Mouse (Mus musculus) heart, embryonic 10.5 days (tissue): ENCODE measurements around the gene D630045J12Rik. TPM values are rescaled to one million over a fixed set of nuclear protein-coding genes. Genes with fewer than 3 reads are reported as not detected.
A peak's percentile ranks its signal among the peaks of the same experiment; 100 is the strongest.

Source experiments
- DNase-seq: peaks from one replicate; pipeline ENCODE4 v3.0.0-alpha.2; 2017; ENCODE audit warnings: low spot score
- H3K27ac ChIP-seq: fragments of 300-500 bp; sonication (generic); 2 replicates; pipeline ENCODE4 v1.5.1; 2016; ENCODE audit warnings: mild to moderate bottlenecking
- H3K27me3 ChIP-seq: fragments of 300-500 bp; sonication (generic); 2 replicates; pipeline ENCODE4 v1.6.1; 2016; ENCODE audit warnings: mild to moderate bottlenecking; ENCODE audit not compliant: poor library complexity, insufficient read depth, severe bottlenecking
- H3K36me3 ChIP-seq: fragments of 300-500 bp; sonication (generic); 2 replicates; pipeline ENCODE4 v1.6.1; 2016; ENCODE audit warnings: mild to moderate bottlenecking, moderate library complexity
- H3K4me1 ChIP-seq: fragments of 300-500 bp; sonication (generic); 2 replicates; pipeline ENCODE4 v1.6.1; 2016; ENCODE audit warnings: mild to moderate bottlenecking
- H3K4me3 ChIP-seq: fragments of 300-500 bp; sonication (generic); 2 replicates; pipeline ENCODE4 v1.5.1; 2016; ENCODE audit warnings: mild to moderate bottlenecking, moderate library complexity
- H3K9me3 ChIP-seq: fragments of 300-500 bp; sonication (generic); 2 replicates; pipeline ENCODE4 v1.6.1; 2016; ENCODE audit warnings: mild to moderate bottlenecking, moderate library complexity
- WGBS: fragments of 180-500 bp; shearing (Covaris S2); methylation state at CpG from one replicate; pipeline ENCODE4 v1.1.7; 2016; 5-methylcytosine and 5-hydroxymethylcytosine counted together
- polyA plus RNA-seq: library from polyadenylated mRNA; unstranded; fragments of >200 nt; fragmentation: Nextera tagmentation; extraction: Ambion mirVana; gene quantifications from 2 replicates; pipeline ENCODE4 v1.2.1, GENCODE M21; 2016

Gene D630045J12Rik
- polyA plus RNA-seq, 1 experiment from 2014 or later: 5.0 TPM

GRCm38 (mm10) chr6:38139086-38139485, 114.7 kb downstream of the D630045J12Rik start:
- 94% methylated on average over 3 of the region's 3 CpGs for WGBS
- no peak overlapping the region for H3K27ac ChIP-seq
- H3K9me3 ChIP-seq: no peaks in the 10 kb centered on the region
- H3K4me1 ChIP-seq: no peaks in the 10 kb centered on the region
- H3K27me3 ChIP-seq: no peaks in the 10 kb centered on the region
- H3K36me3 ChIP-seq: peaks cover 23% of the 10 kb centered on the region
- no peak overlapping the region for H3K4me3 ChIP-seq
- no peak for DNase-seq

- Histone ChIP-seq H3K9me3 (peaks cover 1% of the 10 kb centered on the region; the same call in 1 of the 2 replicates), H3K36me3 (peaks cover 28% of the 10 kb centered on the region), H3K27ac (no peak overlapping the region), H3K27me3 (no peaks in the 10 kb centered on the region), H3K4me3 (no peak overlapping the region), H3K4me1 (no peaks in the 10 kb centered on the region)
- DNase-seq: no peak
- 80% methylated on average over 8 of the region's 8 CpGs for WGBS
Measured at GRCm38 (mm10) chr6:38134806-38135559, 118.8 kb downstream of the D630045J12Rik start.

GRCm38 (mm10) chr6:38131801-38132231, 122.0 kb downstream of the D630045J12Rik start:
- H3K27ac ChIP-seq: no peak overlapping the region

GRCm38 (mm10) chr6:38129883-38130282, 123.9 kb downstream of the D630045J12Rik start:
- H3K36me3 ChIP-seq: peaks cover 38% of the 10 kb centered on the region
- WGBS: 95% methylated on average over 5 of the region's 5 CpGs
- no peaks in the 10 kb centered on the region for H3K27me3 ChIP-seq
- H3K4me1 ChIP-seq: 0 out of 2 replicates have a peak, but pooled peaks cover 2% of the 10 kb centered on the region
- H3K9me3 ChIP-seq: peaks cover 3% of the 10 kb centered on the region; the same call in 1 of the 2 replicates
- H3K27ac ChIP-seq: no peak overlapping the region
- H3K4me3 ChIP-seq: no peak overlapping the region
- DNase-seq: no peak

More at GRCm38 (mm10) chr6:38131801-38132231, 122.0 kb downstream of the D630045J12Rik start:
- Histone ChIP-seq H3K27me3 (no peaks in the 10 kb centered on the region), H3K4me1 (0 out of 2 replicates have a peak, but pooled peaks cover 2% of the 10 kb centered on the region), H3K9me3 (peaks cover 3% of the 10 kb centered on the region; the same call in 1 of the 2 replicates), H3K36me3 (peaks cover 48% of the 10 kb centered on the region), H3K4me3 (no peak overlapping the region)
- no peak for DNase-seq
- WGBS: 77% methylated on average over 4 of the region's 4 CpGs

- H3K9me3 ChIP-seq: peaks cover 3% of the 10 kb centered on the region; the same call in 1 of the 2 replicates
- H3K27me3 ChIP-seq: no peaks in the 10 kb centered on the region
- 85% methylated on average over 14 of the region's 14 CpGs for WGBS
- DNase-seq: no peak
- H3K27ac ChIP-seq: no peak overlapping the region
- H3K36me3 ChIP-seq: peaks cover 39% of the 10 kb centered on the region
- H3K4me3 ChIP-seq: no peak overlapping the region
- peaks cover 11% of the 10 kb centered on the region; the same call in 1 of the 2 replicates for H3K4me1 ChIP-seq
Measured at GRCm38 (mm10) chr6:38128115-38128514, 125.7 kb downstream of the D630045J12Rik start.

GRCm38 (mm10) chr6:38125462-38125861, 128.3 kb downstream of the D630045J12Rik start:
- Histone ChIP-seq H3K27ac (no peak overlapping the region), H3K4me1 (peaks cover 25% of the 10 kb centered on the region; the same call in 1 of the 2 replicates), H3K4me3 (no peak overlapping the region), H3K9me3 (peaks cover 3% of the 10 kb centered on the region; the same call in 1 of the 2 replicates), H3K27me3 (no peaks in the 10 kb centered on the region), H3K36me3 (peaks cover 34% of the 10 kb centered on the region)
- no peak for DNase-seq
- 89% methylated on average over 3 of the region's 3 CpGs for WGBS

- Histone ChIP-seq H3K9me3 (peaks cover 1% of the 10 kb centered on the region; the same call in 1 of the 2 replicates), H3K4me3 (no peak overlapping the region), H3K36me3 (peaks cover 29% of the 10 kb centered on the region), H3K27me3 (no peaks in the 10 kb centered on the region), H3K27ac (no peak overlapping the region), H3K4me1 (peaks cover 25% of the 10 kb centered on the region; the same call in 1 of the 2 replicates)
- WGBS: 92% methylated on average over 5 of the region's 5 CpGs
- no peak for DNase-seq
Measured at GRCm38 (mm10) chr6:38124882-38125281, 128.9 kb downstream of the D630045J12Rik start.

GRCm38 (mm10) chr6:38124207-38124835, 129.5 kb downstream of the D630045J12Rik start, which contains the start of gene Atp6v0a4:
Atp6v0a4 (minus strand) TSS chr6:38124586.
- peak within 1 kb of the TSS; percentile 36; the same call in 1 of the 2 replicates for H3K27ac ChIP-seq
- H3K9me3 ChIP-seq: no peaks in the 10 kb centered on the region
- no peak within 1 kb of the TSS for H3K4me3 ChIP-seq
- peaks cover 25% of the 10 kb centered on the region for H3K36me3 ChIP-seq
- DNase-seq: no peak
- no peaks in the 10 kb centered on the region for H3K27me3 ChIP-seq
- H3K4me1 ChIP-seq: peaks cover 25% of the 10 kb centered on the region; the same call in 1 of the 2 replicates
- 86% methylated on average over 7 of the region's 7 CpGs for WGBS

- peaks cover 25% of the 10 kb centered on the region; the same call in 1 of the 2 replicates for H3K4me1 ChIP-seq
- H3K36me3 ChIP-seq: peaks cover 23% of the 10 kb centered on the region
- peak overlapping the region; percentile 36; the same call in 1 of the 2 replicates for H3K27ac ChIP-seq
- H3K27me3 ChIP-seq: no peaks in the 10 kb centered on the region
- H3K9me3 ChIP-seq: no peaks in the 10 kb centered on the region
- 82% methylated on average over 18 of the region's 18 CpGs for WGBS
- H3K4me3 ChIP-seq: no peak overlapping the region
- DNase-seq: no peak
Measured at GRCm38 (mm10) chr6:38123471-38124206, 130.2 kb downstream of the D630045J12Rik start.

- WGBS: 67% methylated on average over 6 of the region's 6 CpGs
- H3K4me3 ChIP-seq: no peak overlapping the region
- H3K27me3 ChIP-seq: no peaks in the 10 kb centered on the region
- DNase-seq: no peak
- H3K4me1 ChIP-seq: peaks cover 22% of the 10 kb centered on the region; the same call in 1 of the 2 replicates
- no peaks in the 10 kb centered on the region for H3K9me3 ChIP-seq
- H3K36me3 ChIP-seq: 0 out of 2 replicates have a peak, but pooled peaks cover 14% of the 10 kb centered on the region
- H3K27ac ChIP-seq: no peak overlapping the region
Measured at GRCm38 (mm10) chr6:38122791-38123190, 131.0 kb downstream of the D630045J12Rik start.

GRCm38 (mm10) chr6:38121843-38122242, 132.0 kb downstream of the D630045J12Rik start:
- H3K36me3 ChIP-seq: 0 out of 2 replicates have a peak, but pooled peaks cover 9% of the 10 kb centered on the region
- no peak overlapping the region for H3K4me3 ChIP-seq
- 87% methylated on average over 5 of the region's 5 CpGs for WGBS
- H3K9me3 ChIP-seq: no peaks in the 10 kb centered on the region
- DNase-seq: no peak
- H3K27me3 ChIP-seq: no peaks in the 10 kb centered on the region
- H3K4me1 ChIP-seq: peaks cover 22% of the 10 kb centered on the region; the same call in 1 of the 2 replicates
- H3K27ac ChIP-seq: no peak overlapping the region

GRCm38 (mm10) chr6:38120681-38121371, 133.0 kb downstream of the D630045J12Rik start:
- Histone ChIP-seq H3K9me3 (no peaks in the 10 kb centered on the region), H3K27ac (no peak overlapping the region), H3K4me1 (peaks cover 22% of the 10 kb centered on the region; the same call in 1 of the 2 replicates), H3K27me3 (no peaks in the 10 kb centered on the region), H3K36me3 (0 out of 2 replicates have a peak, but pooled peaks cover 4% of the 10 kb centered on the region), H3K4me3 (no peak overlapping the region)
- 62% methylated on average over 9 of the region's 9 CpGs for WGBS
- DNase-seq: no peak
